Mouse (Mus musculus) C2C12 (cell line): ENCODE data around the gene Mxd4. TPM values are rescaled to one million over a fixed set of nuclear protein-coding genes. Genes with fewer than 3 reads are reported as not detected.
A peak's percentile ranks its signal among the peaks of the same experiment; 100 is the strongest.

Source experiments
- H3K27me3 ChIP-seq: one replicate; pipeline ENCODE4 v1.6.1; 2011; ENCODE audit not compliant: control insufficient read depth, insufficient read depth, insufficient read length
- H3K36me3 ChIP-seq: one replicate; pipeline ENCODE4 v1.6.1; 2011; ENCODE audit not compliant: control insufficient read depth, insufficient read depth
- H3K4me3 ChIP-seq: one replicate; pipeline ENCODE4 v1.5.1; 2011; ENCODE audit warnings: mild to moderate bottlenecking, control low read depth; ENCODE audit not compliant: poor library complexity, insufficient read depth, severe bottlenecking
- H3K79me2 ChIP-seq: one replicate; pipeline ENCODE4 v1.6.1; 2011; ENCODE audit not compliant: control insufficient read depth, insufficient read depth
- H3K79me3 ChIP-seq: one replicate; pipeline ENCODE4 v1.6.1; 2011; ENCODE audit warnings: low read depth, control low read depth
- H3ac ChIP-seq: one replicate; pipeline ENCODE3; 2011; ENCODE audit warnings: low read depth; ENCODE audit not compliant: control insufficient read depth, insufficient read length
- CEBPB ChIP-seq: IDR thresholded peaks from one replicate; pipeline ENCODE4 v1.6.1; 2011; ENCODE audit warnings: low read depth, mild to moderate bottlenecking, control low read depth, moderate library complexity
- CTCF ChIP-seq: IDR thresholded peaks from one replicate; pipeline ENCODE4 v1.5.1; 2011; ENCODE audit not compliant: control insufficient read depth, insufficient read depth, insufficient read length
- FOSL1 ChIP-seq: IDR thresholded peaks from one replicate; pipeline ENCODE4 v1.8.0; 2011; ENCODE audit warnings: mild to moderate bottlenecking, low read length; ENCODE audit not compliant: poor library complexity, insufficient read depth, severe bottlenecking
- MAX ChIP-seq: IDR thresholded peaks from one replicate; pipeline ENCODE4 v1.6.1; 2011; ENCODE audit warnings: mild to moderate bottlenecking, control low read depth
- MYOD1 ChIP-seq: IDR thresholded peaks from one replicate; pipeline ENCODE4 v1.6.1; 2011; ENCODE audit warnings: low read depth; ENCODE audit not compliant: control insufficient read depth, insufficient read length
- MYOG ChIP-seq: IDR thresholded peaks from one replicate; pipeline ENCODE4 v1.6.1; 2011; ENCODE audit not compliant: control insufficient read depth, insufficient read length; ENCODE audit errors: extremely low read depth
- USF1 ChIP-seq: IDR thresholded peaks from one replicate; pipeline ENCODE4 v1.6.1; 2011; ENCODE audit warnings: low read depth, mild to moderate bottlenecking, control low read depth, moderate library complexity
- long read RNA-seq, 2 experiments: library from polyadenylated mRNA; unstranded; transcript quantifications; one replicate each; pipeline ENCODE4 v2.0.0; 2019 to 2020
- polyA plus RNA-seq: library from polyadenylated mRNA; unstranded; fragments of >200 nt; fragmentation: generic; extraction: Trizol; gene quantifications from one replicate; pipeline ENCODE4 v1.2.1, GENCODE M21; 2012; ENCODE audit warnings: missing spikeins

The Mxd4 gene
- polyA plus RNA-seq = 15.3 TPM
- long read RNA-seq, experiment 1, transcript Mxd4-201 (6 exons, 3,872 nt) = major isoform, 9 of 29 reads
- long read RNA-seq, experiment 1, partial matches to known transcripts = 0 of 29 reads
- long read RNA-seq, experiment 1, other reads (novel, unspliced or antisense) = 19 of 29 reads
- long read RNA-seq, experiment 2, partial matches to known transcripts = 0 of 7 reads
- long read RNA-seq, experiment 2, other reads (novel, unspliced or antisense) = 6 of 7 reads

DNA sequence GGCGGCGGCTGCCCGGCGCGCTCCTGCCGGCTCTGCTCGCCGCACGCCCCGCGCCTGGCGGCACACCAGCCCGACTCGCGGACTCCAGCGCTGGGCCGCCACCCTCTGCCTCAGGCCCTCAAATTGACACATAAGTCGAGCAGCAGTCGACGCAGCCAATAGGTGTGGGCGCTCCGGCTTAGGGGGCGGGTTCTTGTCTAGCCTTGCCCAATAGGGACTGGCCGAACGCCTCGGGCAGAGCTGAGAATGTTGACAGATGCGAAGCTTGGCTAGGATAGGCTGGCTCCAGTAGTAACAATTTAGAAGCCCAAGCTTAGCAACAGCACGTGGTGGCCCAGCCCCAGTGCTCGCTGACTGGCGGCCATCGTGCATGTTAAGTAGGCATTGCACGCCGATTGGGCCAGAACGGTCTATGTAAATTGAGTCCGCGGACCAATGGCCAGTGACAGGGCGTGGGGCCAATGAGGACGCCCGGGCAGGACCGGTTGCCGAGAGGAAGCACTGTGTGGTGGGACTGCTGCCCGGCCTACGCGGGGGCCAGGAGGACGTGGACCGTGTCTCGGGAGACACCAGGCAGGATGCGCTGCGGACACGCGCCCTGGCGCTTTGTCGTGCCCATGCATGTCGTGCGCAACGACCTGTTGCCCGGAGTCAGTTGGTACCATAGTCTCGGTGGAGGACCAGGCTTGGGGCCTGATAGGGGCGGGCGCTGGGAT, at the start of gene Mxd4:
Mxd4 (minus strand) TSS at position 120 of the 716 bp plus-strand sequence.
- TF ChIP-seq MYOD1 (no peak), USF1 (peak; percentile 78), MYOG (no peak), CEBPB (no peak), MAX (peak; percentile 94)
- Histone ChIP-seq H3K79me2 (no peaks in the 10 kb centered on the region), H3K36me3 (no peaks in the 10 kb centered on the region), H3K4me3 (peak within 1 kb of the TSS; percentile 39), H3K79me3 (no peaks in the 10 kb centered on the region), H3K27me3 (no peaks in the 10 kb centered on the region), H3ac (peak within 1 kb of the TSS; percentile 69)

DNA sequence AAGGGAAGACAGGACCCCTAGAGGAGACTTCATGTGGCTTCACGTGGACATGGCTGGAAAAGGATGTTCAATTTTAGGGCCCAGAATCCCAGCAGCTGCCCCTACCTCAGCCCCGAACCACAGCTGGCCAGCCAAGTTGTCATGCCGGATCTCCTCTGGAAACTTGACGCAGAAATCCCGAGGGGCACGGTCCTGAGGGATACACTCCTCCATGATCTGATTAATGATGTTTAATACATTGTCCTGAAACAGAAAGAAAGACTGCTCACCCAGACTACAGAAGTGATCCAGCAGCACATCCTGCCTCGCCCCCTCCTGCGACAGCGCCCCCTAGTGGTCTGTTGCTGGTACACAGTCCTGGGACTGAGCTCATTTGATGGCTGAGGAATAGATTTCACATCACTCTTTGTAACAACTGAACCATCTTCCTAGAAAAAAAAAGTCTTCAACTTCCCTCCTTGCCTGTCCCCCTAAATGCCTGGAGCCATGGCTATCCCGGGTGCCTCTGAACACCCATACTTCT, 48.4 kb upstream of the Mxd4 start:
- Histone ChIP-seq H3ac (no peak overlapping the region), H3K79me3 (no peaks in the 10 kb centered on the region), H3K79me2 (no peaks in the 10 kb centered on the region), H3K36me3 (no peaks in the 10 kb centered on the region), H3K27me3 (peaks cover 32% of the 10 kb centered on the region), H3K4me3 (no peak overlapping the region)
- TF ChIP-seq MYOG (no peak), CTCF (peak; percentile 29)

GRCm38 (mm10) chr5:34235056-34235455, 47.5 kb upstream of the Mxd4 start:
- Histone ChIP-seq H3K36me3 (no peaks in the 10 kb centered on the region), H3ac (no peak overlapping the region), H3K79me3 (no peaks in the 10 kb centered on the region), H3K27me3 (peaks cover 40% of the 10 kb centered on the region), H3K4me3 (no peak overlapping the region), H3K79me2 (no peaks in the 10 kb centered on the region)
- TF ChIP-seq MAX (no peak), CTCF (no peak), CEBPB (no peak), MYOG (no peak), MYOD1 (no peak), USF1 (no peak), FOSL1 (no peak)

DNA sequence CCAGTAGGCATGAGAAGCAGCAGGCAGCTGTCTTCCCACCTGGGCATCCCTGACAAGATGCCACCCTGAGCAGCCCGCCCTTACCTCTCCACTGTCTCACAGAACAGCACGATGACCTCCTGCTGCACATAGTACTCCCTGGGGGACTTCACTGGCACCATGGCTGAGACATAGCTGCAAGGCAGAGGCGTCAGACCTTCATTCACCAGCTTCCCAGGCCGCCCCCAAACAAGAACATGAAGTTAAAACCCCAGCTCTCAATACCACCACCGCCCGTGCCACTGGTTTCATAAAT, 45.6 kb upstream of the Mxd4 start:
- Histone ChIP-seq H3K4me3 (no peak overlapping the region), H3K36me3 (no peaks in the 10 kb centered on the region), H3K79me2 (no peaks in the 10 kb centered on the region), H3ac (no peak overlapping the region), H3K79me3 (no peaks in the 10 kb centered on the region), H3K27me3 (peaks cover 53% of the 10 kb centered on the region)
- no peak for TF ChIP-seq USF1
- no peak for TF ChIP-seq MYOG
- TF ChIP-seq CTCF = no peak
- no peak for TF ChIP-seq CEBPB
- TF ChIP-seq MYOD1 = no peak
- TF ChIP-seq MAX = no peak
- TF ChIP-seq FOSL1 = no peak

DNA sequence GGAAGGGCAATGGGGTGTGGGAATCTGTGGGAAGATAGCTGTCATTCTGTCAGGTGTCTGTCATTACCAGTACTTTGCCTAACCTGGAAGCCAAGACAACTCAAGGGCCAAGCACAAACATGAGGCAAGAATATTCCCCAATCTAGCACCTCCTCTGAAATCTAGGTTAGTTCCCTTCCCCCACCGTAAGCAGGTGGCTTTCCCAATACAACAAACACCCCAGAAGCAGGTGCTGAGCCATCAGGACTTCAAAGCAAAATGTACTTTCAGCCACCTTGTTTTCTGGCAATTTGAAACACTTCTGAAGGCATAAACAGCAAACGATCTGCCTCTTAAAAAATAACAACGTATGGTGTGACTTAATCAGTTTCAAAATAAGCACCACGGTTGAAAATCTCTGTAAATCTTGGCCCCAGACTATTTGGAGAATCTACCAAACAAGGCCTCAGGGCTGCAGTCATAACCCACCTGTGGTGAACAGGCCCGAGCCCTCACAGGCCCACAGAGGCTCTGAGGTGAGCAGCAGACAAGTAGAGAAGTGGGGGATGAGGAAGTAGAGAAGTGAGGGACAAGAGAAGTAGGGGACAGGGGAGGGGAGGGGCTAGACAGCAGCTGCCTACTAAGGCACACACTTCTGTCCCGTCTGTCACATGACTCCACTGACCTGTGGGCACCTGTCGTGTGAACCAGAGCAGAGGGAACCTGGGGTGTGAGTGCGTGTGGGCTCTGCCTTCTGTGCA, 45.1 kb upstream of the Mxd4 start:
- Histone ChIP-seq H3K4me3 (no peak overlapping the region), H3K27me3 (peaks cover 49% of the 10 kb centered on the region), H3ac (no peak overlapping the region), H3K36me3 (no peaks in the 10 kb centered on the region), H3K79me2 (no peaks in the 10 kb centered on the region), H3K79me3 (no peaks in the 10 kb centered on the region)
- TF ChIP-seq USF1 = no peak
- TF ChIP-seq MYOG = no peak
- TF ChIP-seq CEBPB = no peak
- TF ChIP-seq MYOD1 = no peak
- no peak for TF ChIP-seq FOSL1
- no peak for TF ChIP-seq MAX
- no peak for TF ChIP-seq CTCF

DNA sequence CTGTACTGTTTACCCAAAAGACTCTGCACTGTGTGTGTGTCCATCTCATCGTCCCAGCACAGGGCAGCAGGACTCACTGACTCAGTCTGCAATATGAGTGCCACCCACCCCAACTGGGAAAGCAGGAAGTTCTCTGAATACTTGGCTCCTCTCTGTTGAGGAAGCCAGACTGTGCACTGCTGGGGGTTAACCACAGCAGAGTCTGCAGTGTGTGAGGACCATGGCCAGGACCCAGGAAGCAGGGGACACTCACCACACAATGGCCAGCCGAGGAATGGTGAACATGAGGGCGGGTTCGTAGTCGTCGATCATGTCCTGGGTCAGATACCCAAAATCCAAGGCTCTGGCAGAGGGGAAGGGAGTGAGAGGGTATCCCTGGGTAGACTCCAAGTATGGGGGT, 44.4 kb upstream of the Mxd4 start:
- no peaks in the 10 kb centered on the region for H3K79me2 ChIP-seq
- no peaks in the 10 kb centered on the region for H3K36me3 ChIP-seq
- peaks cover 51% of the 10 kb centered on the region for H3K27me3 ChIP-seq
- TF ChIP-seq FOSL1 (no peak), USF1 (no peak), MAX (no peak), CEBPB (no peak), CTCF (no peak)
- no peaks in the 10 kb centered on the region for H3K79me3 ChIP-seq
- no peak overlapping the region for H3K4me3 ChIP-seq
- H3ac ChIP-seq = no peak overlapping the region
